Mouse (Mus musculus) lung, embryonic 16.5 days (tissue): ENCODE results near the gene Prim2. TPM values are rescaled to one million over a fixed set of nuclear protein-coding genes. Genes with fewer than 3 reads are reported as not detected.
"Not testable (repeated sequence)": the region's sequence is repeated elsewhere in the genome, so short reads cannot be mapped to it uniquely, and the experiment has no call there.

Source experiments
- ATAC-seq: fragments of 200-750 bp; cut with Nextera tagmentation; 2 replicates; pipeline ENCODE4 v1.8.0; 2017; ENCODE audit warnings: low read depth, mild to moderate bottlenecking, moderate library complexity
- H3K27ac ChIP-seq: fragments of 300-500 bp; sonication (generic); 2 replicates; pipeline ENCODE4 v1.5.1; 2014; ENCODE audit warnings: mild to moderate bottlenecking, control low read depth, low read length
- H3K27me3 ChIP-seq: fragments of 300-500 bp; sonication (generic); 2 replicates; pipeline ENCODE4 v1.6.1; 2014; ENCODE audit warnings: low read depth, low read length, mixed read lengths; ENCODE audit not compliant: control insufficient read depth, insufficient read depth
- H3K36me3 ChIP-seq: fragments of 300-500 bp; sonication (generic); 2 replicates; pipeline ENCODE4 v1.6.1; 2014; ENCODE audit warnings: low read length; ENCODE audit not compliant: control insufficient read depth, insufficient read depth
- H3K4me1 ChIP-seq: fragments of 300-500 bp; sonication (generic); replicated peaks from 2 replicates; pipeline ENCODE4 v1.6.1; 2014; ENCODE audit warnings: low read length, mixed read lengths; ENCODE audit not compliant: control insufficient read depth, insufficient read depth
- H3K4me2 ChIP-seq: fragments of 300-500 bp; sonication (generic); 2 replicates; pipeline ENCODE4 v1.6.1; 2014; ENCODE audit warnings: low read depth, low read length, control low read depth
- H3K4me3 ChIP-seq: fragments of 300-500 bp; sonication (generic); 2 replicates; pipeline ENCODE4 v1.5.1; 2014; ENCODE audit warnings: mild to moderate bottlenecking, low read length, control low read depth
- H3K9ac ChIP-seq: fragments of 300-500 bp; sonication (generic); 2 replicates; pipeline ENCODE4 v1.6.1; 2014; ENCODE audit warnings: low read length, control low read depth
- H3K9me3 ChIP-seq: fragments of 300-500 bp; sonication (generic); 2 replicates; pipeline ENCODE4 v1.6.1; 2016; ENCODE audit warnings: low read length; ENCODE audit not compliant: control insufficient read depth
- WGBS: fragments of 180-500 bp; shearing (Covaris S2); extraction: QIAGEN DNeasy Blood & Tissue Kit; methylation state at CpG from one replicate; pipeline ENCODE4 v1.1.7; 2014; 5-methylcytosine and 5-hydroxymethylcytosine counted together
- polyA plus RNA-seq: library from polyadenylated mRNA; unstranded; fragments of >200 nt; fragmentation: Nextera tagmentation; extraction: Ambion mirVana; gene quantifications from 2 replicates; pipeline ENCODE4 v1.2.1, GENCODE M21; 2015

Gene Prim2
- polyA plus RNA-seq, 1 experiment from 2014 or later = 37.9 TPM

DNA sequence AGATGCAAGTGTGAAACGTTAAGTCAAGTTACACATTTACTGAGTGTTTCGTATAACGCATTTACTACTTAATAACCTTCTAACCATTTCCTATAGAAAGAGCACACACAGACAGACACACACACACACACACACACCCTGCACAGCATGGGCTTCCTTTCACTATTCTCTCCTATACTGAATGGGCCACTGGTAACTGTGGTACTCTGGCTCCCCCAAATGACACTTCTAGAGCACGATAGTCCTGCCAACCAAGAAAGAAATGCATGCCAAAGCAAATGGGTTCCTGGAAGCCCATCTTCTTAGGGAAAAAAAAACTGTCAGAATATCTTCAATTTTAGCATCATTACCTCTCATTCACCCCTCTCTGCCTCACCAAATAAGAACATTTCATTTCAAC, 22.4 kb downstream of the Prim2 start:
- ATAC-seq = no peak
- WGBS = 82% methylated on average over 4 of the region's 4 CpGs

DNA sequence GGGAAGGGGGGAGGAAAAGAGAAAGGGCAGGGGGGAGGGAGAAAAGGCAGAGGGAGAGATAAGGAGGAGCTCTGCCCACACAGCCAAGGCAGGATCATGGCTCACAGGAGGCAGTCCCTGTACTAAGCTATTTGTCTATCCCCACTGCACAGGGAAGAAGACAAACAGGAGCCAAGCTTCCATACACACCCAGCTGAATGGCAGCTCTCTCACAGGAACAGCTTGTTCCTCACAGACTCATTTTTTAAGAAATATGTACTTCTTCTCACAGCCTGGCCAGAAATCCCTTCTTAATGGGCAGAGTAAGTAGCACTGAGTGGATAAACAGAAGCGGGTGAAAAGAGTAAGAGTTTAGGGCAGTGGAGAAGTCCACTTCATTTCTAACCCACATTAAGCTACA, 23.9 kb downstream of the Prim2 start:
- Histone ChIP-seq H3K36me3 (peaks cover 14% of the 10 kb centered on the region; the same call in 1 of the 2 replicates), H3K4me3 (no peak overlapping the region), H3K9ac (no peak overlapping the region), H3K4me2 (no peak overlapping the region), H3K4me1 (no peaks in the 10 kb centered on the region), H3K9me3 (no peaks in the 10 kb centered on the region), H3K27ac (peak overlapping the region; percentile 18), H3K27me3 (no peaks in the 10 kb centered on the region)
- 46% methylated on average over 1 of the region's 1 CpGs for WGBS
- peak; percentile 91 for ATAC-seq

More for the DNA sequence above, 22.4 kb downstream of the Prim2 start:
- Histone ChIP-seq H3K4me2 (no peak overlapping the region), H3K27me3 (no peaks in the 10 kb centered on the region), H3K36me3 (peaks cover 14% of the 10 kb centered on the region), H3K9ac (no peak overlapping the region), H3K27ac (no peak overlapping the region), H3K9me3 (no peaks in the 10 kb centered on the region), H3K4me3 (no peak overlapping the region), H3K4me1 (no peaks in the 10 kb centered on the region)

DNA sequence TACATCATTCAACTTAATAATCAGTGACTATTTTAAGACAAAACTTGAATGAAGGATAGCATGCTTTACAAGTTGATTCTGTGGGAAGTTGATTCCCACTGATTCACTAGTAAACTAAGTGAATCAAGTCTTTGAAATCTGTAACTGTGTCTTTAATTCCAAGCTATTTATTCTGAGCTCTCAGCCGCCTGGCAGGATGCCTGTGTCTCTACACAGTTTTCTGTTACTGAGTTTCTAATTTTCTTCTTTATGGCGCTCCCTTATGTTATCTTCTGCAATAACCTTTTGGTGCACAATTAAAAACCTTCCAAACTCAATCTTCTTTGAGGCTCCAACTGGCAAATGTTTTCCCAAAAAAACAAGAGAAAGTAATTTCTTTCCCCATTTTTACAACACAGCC, 28.5 kb downstream of the Prim2 start:
- H3K27ac ChIP-seq = no peak overlapping the region
- no peaks in the 10 kb centered on the region for H3K4me1 ChIP-seq
- H3K4me2 ChIP-seq = no peak overlapping the region
- H3K36me3 ChIP-seq = peaks cover 31% of the 10 kb centered on the region
- no peaks in the 10 kb centered on the region for H3K27me3 ChIP-seq
- H3K9me3 ChIP-seq = no peaks in the 10 kb centered on the region; the same call in 1 of the 2 replicates
- WGBS = 84% methylated on average over 2 of the region's 2 CpGs
- H3K4me3 ChIP-seq = no peak overlapping the region
- ATAC-seq = no peak
- no peak overlapping the region for H3K9ac ChIP-seq

DNA sequence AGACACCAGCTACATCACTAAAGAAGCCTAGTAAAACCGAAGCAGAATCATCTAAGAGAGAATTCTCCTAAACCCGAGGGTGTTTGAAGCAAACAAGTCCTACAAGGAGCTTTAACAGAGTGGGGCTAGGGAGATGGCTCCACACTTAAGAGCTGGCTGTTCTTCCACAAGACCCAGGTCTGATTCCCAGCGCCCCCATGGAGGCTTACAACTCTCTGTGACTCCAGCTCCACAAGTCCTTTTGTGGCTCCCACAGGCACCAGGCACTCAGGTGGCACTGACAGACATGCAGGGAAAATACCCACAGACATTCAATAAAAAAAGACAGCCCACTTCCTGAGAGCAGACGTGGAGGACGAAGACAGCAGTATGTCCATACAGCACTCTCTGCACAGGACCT, 29.5 kb downstream of the Prim2 start:
- Histone ChIP-seq H3K4me3 (no peak overlapping the region), H3K27me3 (no peaks in the 10 kb centered on the region), H3K36me3 (peaks cover 31% of the 10 kb centered on the region), H3K4me1 (no peaks in the 10 kb centered on the region), H3K27ac (no peak overlapping the region), H3K4me2 (no peak overlapping the region), H3K9ac (no peak overlapping the region), H3K9me3 (no peaks in the 10 kb centered on the region; the same call in 1 of the 2 replicates)
- 87% methylated on average over 5 of the region's 5 CpGs for WGBS
- no peak for ATAC-seq

DNA sequence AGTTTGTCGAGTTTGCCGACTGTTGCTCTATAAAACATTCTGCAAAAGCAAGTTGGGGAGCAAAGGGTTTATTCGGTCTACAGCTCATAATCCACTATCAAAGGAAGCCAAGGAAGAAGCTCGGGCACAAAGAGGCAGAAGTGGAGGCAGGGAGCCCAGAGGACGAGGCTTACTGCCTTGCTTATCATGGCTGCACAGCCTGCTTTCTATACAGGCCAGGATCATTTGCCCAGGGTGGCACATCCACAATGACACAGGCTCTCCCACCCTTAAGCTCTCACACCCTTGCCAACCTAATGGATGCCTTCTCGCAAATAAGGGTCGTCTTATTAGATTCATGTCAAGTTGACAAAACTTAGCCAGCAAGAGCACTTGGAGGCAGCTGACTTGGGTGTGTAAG, 30.4 kb downstream of the Prim2 start:
- Histone ChIP-seq H3K27ac (no peak overlapping the region), H3K36me3 (peaks cover 31% of the 10 kb centered on the region), H3K4me2 (no peak overlapping the region), H3K4me1 (no peaks in the 10 kb centered on the region), H3K27me3 (no peaks in the 10 kb centered on the region), H3K4me3 (no peak overlapping the region), H3K9me3 (no peaks in the 10 kb centered on the region; the same call in 1 of the 2 replicates), H3K9ac (no peak overlapping the region)
- no peak for ATAC-seq
- WGBS = 92% methylated on average over 7 of the region's 7 CpGs

DNA sequence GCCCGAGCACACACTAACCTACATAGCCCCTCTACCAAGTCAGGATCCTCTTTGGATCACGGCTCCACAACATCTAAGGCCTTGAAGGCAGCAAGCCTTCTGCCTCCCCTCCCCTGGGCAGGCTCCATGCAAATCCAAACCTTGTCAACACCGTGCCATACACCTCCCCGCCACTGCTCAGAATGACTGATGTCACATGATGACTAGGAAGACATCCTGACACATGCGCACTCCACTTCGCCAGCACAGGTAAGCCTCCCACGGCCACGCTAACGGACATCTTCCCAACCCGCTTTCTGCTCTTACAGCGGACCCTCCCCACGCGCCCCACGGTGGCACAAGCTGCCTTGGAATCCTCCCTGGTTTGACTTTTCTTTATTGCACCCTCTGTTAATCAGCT, 31.8 kb downstream of the Prim2 start:
- Histone ChIP-seq H3K9me3 (no peaks in the 10 kb centered on the region; the same call in 1 of the 2 replicates), H3K9ac (no peak overlapping the region), H3K27me3 (no peaks in the 10 kb centered on the region), H3K27ac (no peak overlapping the region), H3K36me3 (peaks cover 32% of the 10 kb centered on the region), H3K4me3 (no peak overlapping the region), H3K4me2 (no peak overlapping the region), H3K4me1 (no peaks in the 10 kb centered on the region)
- no peak for ATAC-seq
- 94% methylated on average over 14 of the region's 14 CpGs for WGBS

DNA sequence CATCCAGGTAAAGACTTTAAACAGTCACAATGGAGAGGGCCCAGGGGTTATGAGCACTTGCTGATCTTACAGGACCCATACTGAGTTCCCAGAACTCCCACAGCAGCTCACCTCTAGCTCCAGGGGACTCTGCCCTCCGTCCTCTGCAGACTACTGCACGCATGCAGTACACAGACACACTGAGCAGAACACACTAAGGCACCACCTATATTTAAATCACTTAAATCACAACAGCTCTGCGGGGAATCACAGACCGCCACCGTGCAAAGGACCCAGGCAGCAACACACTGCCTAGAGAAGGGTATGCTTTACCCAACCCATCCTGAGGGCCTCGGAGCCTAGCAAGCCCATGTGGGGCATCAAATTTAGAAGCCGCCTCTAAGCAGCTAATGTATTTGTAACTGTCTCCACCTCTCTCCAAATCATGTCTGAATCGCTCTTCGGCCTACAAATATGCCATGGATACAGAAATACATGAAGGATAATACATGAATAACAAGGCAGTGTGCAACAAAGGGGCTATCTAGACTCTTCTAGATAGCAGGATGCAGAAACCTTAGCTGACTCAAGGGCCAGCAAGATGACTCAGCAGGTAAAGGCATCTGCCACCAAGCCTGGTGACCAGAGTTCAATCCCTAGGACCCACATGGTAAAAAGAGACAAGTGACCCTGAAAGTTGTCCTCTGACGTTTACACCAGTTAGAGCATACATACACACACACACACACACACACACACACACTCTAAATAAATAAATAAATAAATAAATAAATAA, 33.0 kb downstream of the Prim2 start:
- 0 out of 2 replicates have a peak, but pooled peaks have one; percentile 15 for ATAC-seq
- Histone ChIP-seq H3K36me3 (peaks cover 32% of the 10 kb centered on the region), H3K4me3 (no peak overlapping the region), H3K4me2 (no peak overlapping the region), H3K9ac (no peak overlapping the region), H3K27ac (no peak overlapping the region), H3K9me3 (no peaks in the 10 kb centered on the region; the same call in 1 of the 2 replicates), H3K4me1 (no peaks in the 10 kb centered on the region), H3K27me3 (no peaks in the 10 kb centered on the region)
- WGBS = 89% methylated on average over 10 of the region's 10 CpGs

DNA sequence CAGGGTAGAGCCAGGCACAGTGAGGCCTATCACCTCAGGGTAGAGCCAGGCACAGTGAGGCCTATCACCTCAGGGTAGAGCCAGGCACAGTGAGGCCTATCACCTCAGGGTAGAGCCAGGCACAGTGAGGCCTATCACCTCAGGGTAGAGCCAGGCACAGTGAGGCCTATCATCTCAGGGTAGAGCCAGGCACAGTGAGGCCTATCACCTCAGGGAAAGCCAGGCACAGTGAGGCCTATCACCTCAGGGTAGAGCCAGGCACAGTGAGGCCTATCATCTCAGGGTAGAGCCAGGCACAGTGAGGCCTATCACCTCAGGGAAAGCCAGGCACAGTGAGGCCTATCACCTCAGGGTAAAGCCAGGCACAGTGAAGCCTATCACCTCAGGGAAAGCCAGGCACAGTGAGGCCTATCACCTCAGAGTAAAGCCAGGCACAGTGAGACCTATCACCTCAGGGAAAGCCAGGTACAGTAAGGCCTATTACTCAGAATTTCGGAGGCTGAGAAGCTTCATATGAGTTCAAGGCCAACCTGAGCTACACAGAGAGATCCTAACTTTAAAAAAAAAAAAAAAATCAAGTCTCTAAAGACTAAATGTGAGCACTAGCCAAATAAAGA, 38.5 kb downstream of the Prim2 start:
- not testable (repeated sequence) for H3K4me2 ChIP-seq, H3K9me3 ChIP-seq, H3K27me3 ChIP-seq, H3K4me1 ChIP-seq, H3K4me3 ChIP-seq, H3K9ac ChIP-seq, ATAC-seq, H3K27ac ChIP-seq
- 88% methylated on average over 1 of the region's 1 CpGs for WGBS
- H3K36me3 ChIP-seq = peaks cover 24% of the 10 kb centered on the region

DNA sequence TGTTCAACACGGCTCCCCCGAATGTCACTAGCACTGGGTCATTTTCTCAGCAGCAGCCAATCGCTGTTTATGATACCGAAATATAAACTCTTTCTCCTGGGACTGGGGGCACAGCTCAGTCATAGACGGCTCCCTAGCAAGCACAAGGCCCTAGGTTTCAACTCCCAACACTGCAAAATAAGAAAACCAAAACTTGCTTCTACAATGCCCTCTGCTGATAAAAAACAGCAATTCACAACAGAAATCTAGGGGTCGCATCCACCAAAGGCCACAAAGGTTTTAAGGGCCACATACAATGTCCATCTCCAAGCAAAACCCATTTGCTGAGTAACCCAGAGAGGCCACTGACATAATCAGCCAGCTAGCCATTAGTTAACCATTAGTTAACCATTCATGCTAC, 41.8 kb downstream of the Prim2 start:
- Histone ChIP-seq H3K9me3 (no peaks in the 10 kb centered on the region), H3K4me1 (no peaks in the 10 kb centered on the region), H3K27me3 (no peaks in the 10 kb centered on the region), H3K4me2 (no peak overlapping the region), H3K4me3 (no peak overlapping the region), H3K27ac (no peak overlapping the region), H3K36me3 (peaks cover 21% of the 10 kb centered on the region), H3K9ac (no peak overlapping the region)
- no peak for ATAC-seq
- WGBS = 59% methylated on average over 6 of the region's 6 CpGs
